Mouse (Mus musculus): ENCODE measurements around the gene Cyp2d34.

DNA sequence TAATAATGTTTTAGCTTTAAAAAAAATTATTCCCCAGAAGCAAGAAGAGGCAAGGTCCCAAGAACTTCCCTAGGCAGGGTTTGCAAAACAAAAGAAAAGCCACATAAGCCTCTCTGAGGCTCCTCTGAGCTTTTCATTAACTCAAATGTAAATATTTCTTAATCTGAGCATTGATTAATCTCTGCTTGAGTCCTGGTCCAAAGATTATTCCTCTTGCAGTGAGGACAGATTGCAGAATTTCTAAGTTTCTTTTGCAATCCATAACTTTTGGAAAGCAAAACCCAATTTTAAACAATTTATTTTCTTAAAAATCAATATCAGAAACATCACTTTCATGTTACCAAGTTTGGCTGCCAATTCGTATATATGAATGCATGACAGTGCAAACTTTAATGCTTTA, 47.9 kb downstream of the Cyp2d34 start:
- no peak for TF ChIP-seq CTCF (IDR thresholded peaks at IDR 0.05; ENCODE audit: control insufficient read depth, insufficient read depth, insufficient replicate concordance, low read depth, low read length)
- no peak for TF ChIP-seq POLR2A (IDR thresholded peaks at IDR 0.05; ENCODE audit: control insufficient read depth, low read depth, low read length)
